Mouse (Mus musculus): ENCODE measurements around the gene Hs2st1. TPM values are rescaled to one million over a fixed set of nuclear protein-coding genes. Genes with fewer than 3 reads are reported as not detected.

The Hs2st1 gene
- total and polyA plus RNA-seq, 3 experiments = 13.6 to 16.1 TPM; not detected in 1

GRCm38 (mm10) chr3:144510724-144511123 lies 59.3 kb downstream of the Hs2st1 start:
- no peak for DNase-seq (ENCODE audit: low read depth, low spot score)
- Histone ChIP-seq H3K27me3 (ENCODE audit: control insufficient read depth in 1 of 2, insufficient read depth in 2 of 2, low read length in 2 of 2) (no peaks in the 10 kb centered on the region), H3K4me3 (ENCODE audit: control insufficient read depth in 1 of 2, insufficient read depth in 1 of 2, low read depth in 2 of 2, low read length in 2 of 2) (no peak overlapping the region), H3K27ac (ENCODE audit: control insufficient read depth, low read depth, low read length) (no peak overlapping the region), H3K79me2 (ENCODE audit: control insufficient read depth, insufficient read depth, low read length, poor library complexity) (peaks cover 4% of the 10 kb centered on the region), H3K4me1 (ENCODE audit: control insufficient read depth in 1 of 2, insufficient read depth in 2 of 2, low read length in 2 of 2) (no peaks in the 10 kb centered on the region), H3K9me3 (replicated peaks; ENCODE audit: insufficient read depth, low read length) (no peaks in the 10 kb centered on the region), H3K9ac (ENCODE audit: control insufficient read depth, low read depth, low read length, poor library complexity, severe bottlenecking) (no peak overlapping the region), H3K36me3 (ENCODE audit: control insufficient read depth in 1 of 2, insufficient read depth in 2 of 2, low read length in 2 of 2) (no peaks in the 10 kb centered on the region; a peak in 1 of 4 replicates)
- TF ChIP-seq NRF1 (IDR thresholded peaks at IDR 0.05; ENCODE audit: insufficient read depth, low read depth, low read length, poor library complexity, severe bottlenecking) (no peak), MYB (IDR thresholded peaks at IDR 0.05; ENCODE audit: low read depth, low read length) (no peak), MYC (IDR thresholded peaks at IDR 0.05; ENCODE audit: low read depth, low read length) (no peak), MAFK (IDR thresholded peaks at IDR 0.05; ENCODE audit: borderline replicate concordance, low read depth, low read length) (no peak), ZMIZ1 (IDR thresholded peaks at IDR 0.05; ENCODE audit: low read depth, low read length) (no peak), TAL1 (IDR thresholded peaks at IDR 0.05; ENCODE audit: low read length) (no peak), HCFC1 (IDR thresholded peaks at IDR 0.05; ENCODE audit: low read depth, low read length) (no peak), SMC3 (IDR thresholded peaks at IDR 0.05; ENCODE audit: low read depth, low read length) (no peak), TBP (IDR thresholded peaks at IDR 0.05; ENCODE audit: low read depth, low read length) (no peak), CHD2 (IDR thresholded peaks at IDR 0.05; ENCODE audit: low read length) (no peak), MAX (IDR thresholded peaks at IDR 0.05; ENCODE audit: low read length) (no peak), CHD1 (IDR thresholded peaks at IDR 0.05; ENCODE audit: low read depth, low read length) (no peak), EP300 (IDR thresholded peaks at IDR 0.05; ENCODE audit: low read depth in 1 of 2, low read length in 2 of 2) (no peak), JUND (IDR thresholded peaks at IDR 0.05; ENCODE audit: low read depth, low read length) (no peak), MAZ (IDR thresholded peaks at IDR 0.05; ENCODE audit: low read depth, low read length) (no peak), UBTF (IDR thresholded peaks at IDR 0.05; ENCODE audit: borderline replicate concordance, insufficient read depth, low read depth, low read length) (no peak)

DNA sequence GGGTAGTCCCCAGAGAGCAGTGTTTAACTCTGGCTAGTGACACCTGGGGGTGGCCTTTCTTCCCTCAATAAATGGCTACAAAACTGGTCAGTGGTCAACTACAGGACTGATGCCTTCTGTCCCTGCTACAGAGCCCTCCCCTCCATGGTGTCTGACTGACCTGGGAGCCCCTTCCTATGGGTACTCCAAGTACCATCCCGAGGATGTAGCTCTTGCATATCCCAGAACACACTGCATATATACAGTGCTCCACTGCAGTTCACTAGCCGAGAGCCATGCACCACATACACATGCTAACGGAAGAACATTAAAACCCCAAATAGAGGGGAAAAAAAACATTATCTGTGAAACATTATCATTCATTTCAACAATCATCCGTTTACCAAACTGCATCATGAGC lies 61.6 kb downstream of the Hs2st1 start:
- H3K27me3 ChIP-seq (ENCODE audit: control insufficient read depth in 1 of 2, insufficient read depth in 2 of 2, low read length in 2 of 2) = no peaks in the 10 kb centered on the region
- no peak overlapping the region for H3K4me3 ChIP-seq (ENCODE audit: control insufficient read depth in 1 of 2, insufficient read depth in 1 of 2, low read depth in 2 of 2, low read length in 2 of 2)
- peaks cover 2% of the 10 kb centered on the region for H3K79me2 ChIP-seq (ENCODE audit: control insufficient read depth, insufficient read depth, low read length, poor library complexity)
- no peaks in the 10 kb centered on the region for H3K4me1 ChIP-seq (ENCODE audit: control insufficient read depth in 1 of 2, insufficient read depth in 2 of 2, low read length in 2 of 2)
- TF ChIP-seq MAX (IDR thresholded peaks at IDR 0.05; ENCODE audit: low read length) (no peak), POLR2A (IDR thresholded peaks at IDR 0.05; ENCODE audit: control insufficient read depth in 1 of 2, insufficient read depth in 1 of 2, low read depth in 1 of 2, low read length in 2 of 2, poor library complexity in 1 of 2) (no peak), POLR2AphosphoS5 (IDR thresholded peaks at IDR 0.05; ENCODE audit: borderline replicate concordance, low read depth, low read length) (no peak), TCF12 (IDR thresholded peaks at IDR 0.05; ENCODE audit: low read depth, low read length) (no peak), MYC (IDR thresholded peaks at IDR 0.05; ENCODE audit: low read depth, low read length) (no peak), ZNF384 (IDR thresholded peaks at IDR 0.05; ENCODE audit: low read depth, low read length) (no peak), UBTF (IDR thresholded peaks at IDR 0.05; ENCODE audit: borderline replicate concordance, insufficient read depth, low read depth, low read length) (no peak), CHD2 (IDR thresholded peaks at IDR 0.05; ENCODE audit: low read length) (no peak), MYB (IDR thresholded peaks at IDR 0.05; ENCODE audit: low read depth, low read length) (no peak), ZC3H11A (IDR thresholded peaks at IDR 0.05; ENCODE audit: low read depth, low read length) (no peak)
- no peak overlapping the region for H3K9ac ChIP-seq (ENCODE audit: control insufficient read depth, low read depth, low read length, poor library complexity, severe bottlenecking)
- H3K9me3 ChIP-seq (replicated peaks; ENCODE audit: insufficient read depth, low read length) = no peaks in the 10 kb centered on the region
- no peaks in the 10 kb centered on the region; a peak in 1 of 4 replicates for H3K36me3 ChIP-seq (ENCODE audit: control insufficient read depth in 1 of 2, insufficient read depth in 2 of 2, low read length in 2 of 2)
- no peak for DNase-seq (ENCODE audit: low read depth, low spot score)
- H3K27ac ChIP-seq (ENCODE audit: control insufficient read depth, low read depth, low read length) = no peak overlapping the region

Measured in MEL (cell line).